Mouse (Mus musculus) cerebellum, adult 11-12 months (tissue): ENCODE measurements around the gene Spryd4.
"Not testable (repeated sequence)": the region's sequence is repeated elsewhere in the genome, so short reads cannot be mapped to it uniquely, and the experiment has no call there.

Experiments used
- DNase-seq: peaks from one replicate; pipeline ENCODE4 v3.0.0; 2022

Gene Spryd4

GRCm38 (mm10) chr10:128225064-128225463 is 13.5 kb upstream of the Spryd4 start:
- no peak for DNase-seq

DNA sequence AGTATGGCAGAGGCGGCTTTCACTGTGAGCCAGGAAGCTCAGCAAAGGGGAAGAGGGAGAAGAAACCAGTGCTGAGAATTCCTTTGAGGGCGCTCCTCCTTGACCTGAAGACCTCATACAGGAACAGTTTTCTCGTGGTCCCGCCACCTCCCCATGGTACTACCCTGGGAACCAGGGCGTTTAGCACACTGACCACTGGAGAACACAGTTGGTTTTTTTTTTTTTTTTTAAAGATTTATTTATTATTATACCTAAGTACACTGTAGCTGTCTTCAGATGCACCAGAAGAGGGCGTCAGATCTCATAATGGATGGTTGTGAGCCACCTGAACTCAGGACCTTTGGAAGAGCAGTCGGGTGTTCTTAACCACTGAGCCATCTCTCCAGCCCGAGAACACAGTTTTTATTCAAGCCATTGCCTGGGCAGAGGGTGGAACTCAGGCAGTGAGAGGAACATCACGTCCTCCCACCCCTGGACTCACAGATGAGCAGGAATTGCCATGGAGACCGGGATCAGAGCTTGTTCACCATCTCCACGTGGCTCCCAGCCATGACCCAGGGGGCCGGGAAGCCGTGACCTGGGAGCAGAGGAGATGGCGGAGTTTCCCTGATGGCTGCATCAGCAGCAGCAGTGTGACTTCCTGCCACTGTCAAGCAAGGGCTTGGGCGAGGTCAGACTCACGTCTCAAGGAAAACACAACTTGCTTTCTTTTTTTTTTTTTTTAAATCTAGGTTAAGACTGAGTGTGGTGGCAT is 10.1 kb upstream of the Spryd4 start:
- no peak for DNase-seq

DNA sequence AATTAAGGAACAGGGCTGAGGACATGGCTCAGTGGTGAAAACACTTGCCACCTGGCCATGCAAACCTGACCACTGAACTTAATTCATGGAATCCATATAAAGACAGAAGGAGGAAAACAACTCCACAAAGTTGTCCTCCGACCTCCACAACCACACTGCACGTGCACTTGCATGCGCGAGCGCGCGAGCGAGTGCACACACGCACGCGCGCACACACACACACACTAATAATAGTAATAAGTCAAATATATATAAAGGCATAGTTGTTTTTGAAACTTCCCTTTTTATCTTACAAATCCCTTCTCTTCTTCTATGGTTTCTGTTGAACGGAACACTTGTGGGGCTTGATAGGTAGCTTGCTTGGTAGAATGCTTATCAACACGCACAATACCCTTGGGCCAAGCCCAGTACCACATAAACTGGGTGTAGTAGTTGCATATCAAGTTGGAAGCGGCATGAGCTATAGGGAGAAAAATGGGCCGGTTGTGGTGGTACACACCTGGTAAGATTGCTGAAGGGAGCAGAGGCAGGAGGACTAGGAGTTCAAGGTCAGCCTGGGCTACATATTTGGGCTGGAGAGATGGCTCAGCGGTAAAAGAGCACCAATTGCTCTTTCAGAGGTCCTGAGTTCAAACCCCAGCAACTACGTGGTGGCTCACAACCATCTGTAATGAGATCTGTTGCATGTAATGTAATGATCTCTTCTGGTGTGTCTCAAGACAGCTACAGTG is 6.9 kb upstream of the Spryd4 start:
- no peak for DNase-seq

DNA sequence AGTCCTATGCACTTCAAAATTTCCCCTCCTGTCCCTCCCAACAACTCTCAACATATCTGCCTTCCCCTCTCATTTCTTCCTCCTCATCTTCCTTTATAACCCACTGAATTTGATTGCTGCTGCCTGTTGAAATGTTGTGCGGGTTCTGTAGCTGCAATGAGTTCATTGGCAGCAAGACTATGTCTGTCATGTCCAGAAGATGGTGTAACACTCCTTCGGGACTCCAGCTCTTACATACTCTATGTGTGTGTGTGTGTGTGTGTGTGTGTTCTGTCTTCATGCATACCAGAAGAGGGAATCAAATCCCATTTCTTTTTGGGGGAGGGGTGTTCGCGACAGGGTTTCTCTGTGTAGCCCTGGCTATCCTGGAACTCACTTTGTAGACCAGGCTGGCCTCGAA is 3.4 kb upstream of the Spryd4 start:
- DNase-seq = no peak

GRCm38 (mm10) chr10:128214112-128214511 is 2.5 kb upstream of the Spryd4 start:
- DNase-seq = not testable (repeated sequence)

- DNase-seq = peak; percentile 80
Observed at GRCm38 (mm10) chr10:128212871-128213323, 1.3 kb upstream of the Spryd4 start.

DNA sequence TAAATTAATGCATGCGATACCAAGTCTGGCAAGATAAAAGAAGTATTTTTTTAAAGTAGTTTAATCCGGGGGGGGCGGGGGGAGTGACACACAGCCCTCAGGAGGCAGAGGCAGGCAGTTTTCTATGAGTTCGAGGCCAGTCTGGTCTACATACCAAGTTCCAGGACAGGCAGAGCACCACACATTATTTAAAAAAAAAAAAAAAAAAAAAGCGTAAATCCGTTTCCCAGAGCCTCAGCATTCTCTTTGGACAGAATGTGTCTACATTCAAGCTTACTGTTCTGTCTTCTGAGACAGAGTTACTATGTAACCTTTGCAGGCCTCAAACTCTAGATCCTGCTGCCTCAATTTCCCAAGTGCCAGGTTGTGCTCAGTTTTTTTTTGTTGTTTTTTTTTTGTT is 541 bp upstream of the Spryd4 start:
- no peak for DNase-seq

GRCm38 (mm10) chr10:128210954-128211353 is 653 bp downstream of the Spryd4 start:
- no peak for DNase-seq

DNA sequence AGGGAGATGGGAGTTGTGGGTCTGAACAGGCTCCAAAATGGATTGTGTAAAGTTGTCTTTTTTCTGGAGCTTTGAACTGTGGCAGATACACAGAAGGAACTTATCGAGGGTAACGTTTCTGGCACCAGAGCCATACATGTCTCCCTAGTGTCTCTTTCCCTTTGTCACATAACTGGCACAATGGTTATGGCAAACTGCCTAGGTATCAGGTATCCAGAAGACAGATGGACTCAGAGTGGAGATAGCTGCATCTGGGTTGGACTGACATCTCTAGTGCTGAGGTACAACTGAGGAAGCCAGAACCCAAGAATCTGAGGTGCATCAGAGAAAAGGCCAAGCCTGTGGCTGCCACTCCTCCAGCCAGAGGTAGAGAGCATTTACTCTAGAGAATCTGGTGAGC is 1.5 kb downstream of the Spryd4 start:
- no peak for DNase-seq

- no peak for DNase-seq
Observed at GRCm38 (mm10) chr10:128209311-128210009, 2.1 kb downstream of the Spryd4 start.

GRCm38 (mm10) chr10:128208326-128208725 is 3.3 kb downstream of the Spryd4 start:
- DNase-seq = no peak

GRCm38 (mm10) chr10:128204941-128205340 is 6.7 kb downstream of the Spryd4 start:
- DNase-seq = no peak

GRCm38 (mm10) chr10:128201856-128202255 is 9.8 kb downstream of the Spryd4 start:
- DNase-seq = no peak

- peak; percentile 75 for DNase-seq
Observed at GRCm38 (mm10) chr10:128194551-128195461, 16.8 kb downstream of the Spryd4 start.

DNA sequence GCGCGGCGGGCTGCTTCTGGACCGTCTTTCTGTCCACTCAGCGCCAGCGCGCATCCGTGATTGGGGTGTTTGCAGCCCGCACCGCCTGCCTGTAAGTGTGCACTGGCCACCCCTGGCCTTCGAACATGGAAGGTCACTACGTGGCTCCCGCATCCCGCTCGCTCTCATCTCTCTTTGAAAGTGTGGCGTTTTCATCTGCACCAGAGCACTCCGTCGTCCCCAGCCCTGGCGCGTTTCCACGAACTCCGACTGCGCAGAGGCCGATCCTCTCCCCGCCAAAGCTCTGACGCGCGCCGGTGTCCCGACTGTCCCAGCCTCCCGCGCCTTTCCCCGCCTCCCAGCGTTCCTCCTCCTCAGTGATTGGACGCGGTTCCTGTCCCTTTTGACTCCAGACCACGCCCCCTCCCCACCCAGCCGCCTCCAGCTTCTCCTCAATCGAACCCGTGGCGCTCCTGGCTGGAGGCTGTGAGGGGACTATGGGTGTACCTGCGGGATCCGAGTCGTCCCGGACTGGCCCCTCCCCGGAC is 17.5 kb downstream of the Spryd4 start, which contains the start of gene Gls2:
Gls2 (plus strand) TSS at position 434 of the 527 bp plus-strand sequence.
- peak; percentile 99 for DNase-seq

- no peak for DNase-seq
Observed at GRCm38 (mm10) chr10:128193113-128193512, 18.5 kb downstream of the Spryd4 start.

DNA sequence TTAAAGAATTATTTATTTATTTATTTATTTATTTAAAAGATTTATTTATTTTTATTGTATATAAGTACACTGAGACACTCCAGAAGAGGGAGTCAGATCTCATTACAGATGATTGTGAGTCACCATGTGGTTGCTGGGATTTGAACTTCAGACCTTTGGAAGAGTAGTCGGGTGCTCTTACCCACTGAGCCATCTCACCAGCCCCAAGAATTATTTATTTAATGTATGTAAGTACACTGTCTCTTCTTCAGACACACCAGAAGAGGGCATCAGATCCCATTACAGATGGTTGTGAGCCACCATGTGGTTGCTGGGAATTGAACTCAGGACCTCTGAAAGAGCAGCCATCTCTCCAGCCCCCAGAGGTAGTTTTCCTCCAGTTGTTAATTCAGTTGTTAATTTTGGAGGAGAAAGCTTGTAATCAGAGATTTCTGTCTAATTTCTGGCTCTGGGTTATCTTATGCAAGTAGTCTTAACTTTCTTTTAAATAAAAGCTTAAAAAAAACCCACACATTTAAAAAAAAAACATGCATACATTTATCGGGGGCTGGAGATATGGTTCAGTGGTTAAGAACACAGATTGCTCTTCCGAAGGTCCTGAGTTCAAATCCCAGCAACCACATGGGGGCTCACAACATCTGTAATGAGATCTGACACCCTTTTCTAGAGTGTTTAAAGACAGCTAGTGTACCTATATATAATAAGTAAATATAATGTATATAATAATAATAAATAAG is 19.4 kb downstream of the Spryd4 start:
- DNase-seq = not testable (repeated sequence)

DNA sequence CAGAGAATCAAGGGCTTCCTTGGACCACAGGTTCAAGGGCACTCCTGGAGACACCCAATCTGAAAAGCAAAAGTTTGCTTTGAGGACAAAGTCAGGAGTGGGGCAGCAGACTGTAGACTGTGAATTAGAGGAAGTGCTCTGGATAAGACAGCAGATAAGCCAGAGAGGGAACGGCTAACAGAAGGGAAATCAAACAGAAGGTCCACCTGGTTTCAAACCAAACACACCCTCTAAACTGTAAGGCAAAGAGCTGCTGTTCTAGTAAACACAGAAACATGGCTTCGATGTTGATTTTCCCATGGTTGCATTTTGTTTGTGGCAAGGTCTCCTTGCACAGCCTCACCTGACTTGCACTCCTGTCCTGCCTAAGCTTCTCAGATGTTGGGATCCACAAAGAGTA is 20.1 kb downstream of the Spryd4 start:
- DNase-seq = no peak

- no peak for DNase-seq
Observed at GRCm38 (mm10) chr10:128188242-128188877, 23.2 kb downstream of the Spryd4 start.

GRCm38 (mm10) chr10:128187181-128187605 is 24.4 kb downstream of the Spryd4 start:
- no peak for DNase-seq

DNA sequence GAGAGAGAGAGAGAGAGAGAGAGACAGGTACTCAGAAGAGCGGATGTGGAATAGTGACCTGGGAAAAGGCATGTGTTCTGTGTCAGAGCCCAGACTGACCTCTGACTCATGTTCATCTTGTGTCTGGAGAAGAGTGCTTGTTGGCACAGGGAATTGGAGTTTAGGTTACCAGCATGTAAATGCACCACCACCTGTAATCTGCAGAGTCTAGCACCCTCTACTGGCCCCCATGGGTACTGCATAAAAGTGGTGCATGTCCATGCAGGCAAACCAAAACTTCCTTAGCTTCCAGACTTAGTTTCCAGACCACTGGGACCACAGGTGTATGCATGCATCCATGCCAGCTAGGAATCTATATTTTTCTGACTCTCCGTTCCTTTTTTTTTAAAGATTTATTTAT is 25.6 kb downstream of the Spryd4 start:
- peak; percentile 65 for DNase-seq
